Mouse (Mus musculus) lung, postnatal 0 days (tissue): ENCODE measurements around the gene Lrrn4.

Experiments used
- CTCF ChIP-seq: IDR thresholded peaks from 2 replicates; pipeline ENCODE4 v1.5.1; 2016; ENCODE audit warnings: antibody characterized with exemption, mild to moderate bottlenecking
- EP300 ChIP-seq: IDR thresholded peaks from 2 replicates; pipeline ENCODE4 v1.6.1; 2016; ENCODE audit warnings: antibody characterized with exemption, mild to moderate bottlenecking, control low read depth

- TF ChIP-seq CTCF (no peak), EP300 (no peak)
Observed at GRCm38 (mm10) chr2:132870286-132870685, 10.4 kb downstream of the Lrrn4 start.
